Mouse (Mus musculus): Measurements from ENCODE around the gene Mea1. TPM values are rescaled to one million over a fixed set of nuclear protein-coding genes. Genes with fewer than 3 reads are reported as not detected.
A peak's percentile ranks its signal among the peaks of the same experiment; 100 is the strongest.

Gene Mea1
- total RNA-seq, 2 experiments from 2014 or later = 98.2 to 103 TPM

DNA sequence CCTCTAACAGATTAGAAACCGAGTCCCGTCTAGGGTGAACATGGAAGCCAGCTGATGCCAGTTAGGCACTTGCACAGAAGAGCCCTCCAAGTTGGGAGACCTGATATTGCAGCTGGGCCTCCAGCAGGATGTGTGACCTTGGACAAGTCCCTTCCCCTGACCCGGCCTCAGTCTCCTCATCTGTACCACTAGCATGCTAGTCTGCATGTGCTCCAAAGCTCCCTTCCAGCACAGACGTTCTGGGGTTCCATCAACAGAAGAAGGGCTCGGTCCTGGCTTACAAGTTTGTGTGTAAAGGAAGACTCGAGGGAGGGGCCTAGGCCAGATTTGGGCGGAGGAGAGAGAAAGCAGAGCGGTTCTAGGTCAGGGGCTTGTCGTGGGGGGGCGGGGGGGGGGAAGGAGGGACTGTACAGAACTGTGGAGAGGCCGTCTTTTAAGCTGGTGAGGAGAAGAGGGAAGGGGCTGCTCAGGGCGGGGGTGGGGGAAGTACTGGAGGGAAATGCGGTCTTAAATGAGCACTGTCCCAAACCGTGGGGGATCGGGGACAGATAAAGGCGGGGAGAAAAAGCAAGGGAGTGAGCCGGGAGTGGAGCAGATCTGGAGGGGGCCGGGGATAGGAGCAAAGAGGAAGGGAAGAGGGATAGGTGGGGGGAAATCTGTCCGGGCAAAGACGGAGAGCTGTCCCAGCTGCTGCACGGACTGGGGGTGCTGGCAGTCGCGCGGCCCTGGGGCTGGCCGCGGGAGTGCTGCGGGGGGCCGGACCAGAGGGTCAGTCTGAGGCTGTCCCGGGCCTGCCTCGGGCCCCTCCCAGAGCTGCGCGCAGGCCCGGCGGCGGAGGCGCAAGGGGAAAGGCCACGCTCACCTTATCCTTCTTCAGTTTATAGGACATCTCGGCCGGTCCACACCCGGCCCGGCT lies 25.6 kb downstream of the Mea1 start:
- DNase-seq (ENCODE audit: low spot score in 2 of 2) = no peak

DNA sequence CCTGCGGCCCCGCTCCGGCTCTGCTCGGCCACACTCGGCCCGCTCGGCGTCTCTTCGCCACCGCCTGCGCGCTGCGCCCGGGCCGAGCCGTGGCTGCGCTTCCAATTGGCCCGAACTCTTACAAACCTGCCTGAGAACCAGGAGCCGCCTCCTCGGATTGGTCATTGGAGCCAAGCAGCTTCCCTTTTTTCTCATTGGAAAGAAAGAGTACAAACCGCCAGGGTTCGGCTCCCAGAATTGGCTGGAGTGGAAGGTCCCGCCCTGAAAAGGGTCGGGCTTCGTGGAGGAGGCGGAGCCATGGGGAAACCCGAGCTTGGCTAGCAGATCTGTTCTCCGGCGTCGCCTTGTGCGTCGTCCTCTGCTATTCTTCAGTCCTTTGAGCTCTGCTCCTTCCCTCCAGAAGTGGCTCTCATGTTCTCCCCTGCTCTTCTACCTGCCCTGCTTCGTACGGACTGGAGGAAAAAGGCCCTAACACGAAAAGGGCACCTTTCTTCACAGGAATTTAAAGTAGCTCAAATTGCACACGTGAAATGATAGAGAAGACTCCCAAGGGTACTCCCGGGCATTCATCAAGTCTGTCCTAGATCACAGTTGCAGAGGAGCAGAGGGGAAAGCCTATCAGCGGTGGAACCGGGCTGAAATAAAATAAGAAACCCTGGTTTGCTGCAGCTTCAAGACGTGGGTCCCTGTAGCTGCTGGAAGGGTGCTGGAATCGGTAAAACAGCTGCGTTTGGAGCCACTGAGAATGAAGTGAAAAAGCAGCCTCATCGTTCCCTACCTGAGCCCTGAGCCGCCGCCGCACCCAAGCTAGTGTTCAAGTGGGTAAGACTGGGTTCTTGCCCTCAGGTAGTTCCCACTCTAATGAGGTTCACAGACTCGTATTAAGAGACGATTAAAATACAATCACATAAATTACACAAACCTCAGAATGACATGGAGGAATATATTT lies 26.6 kb downstream of the Mea1 start, which contains the start of gene Ppp2r5d:
Gene Ppp2r5d (minus strand): TSS at position 225 of the 949 bp plus-strand sequence.
- peak; percentile 92 to 99 for DNase-seq (ENCODE audit: low spot score in 2 of 2)

DNA sequence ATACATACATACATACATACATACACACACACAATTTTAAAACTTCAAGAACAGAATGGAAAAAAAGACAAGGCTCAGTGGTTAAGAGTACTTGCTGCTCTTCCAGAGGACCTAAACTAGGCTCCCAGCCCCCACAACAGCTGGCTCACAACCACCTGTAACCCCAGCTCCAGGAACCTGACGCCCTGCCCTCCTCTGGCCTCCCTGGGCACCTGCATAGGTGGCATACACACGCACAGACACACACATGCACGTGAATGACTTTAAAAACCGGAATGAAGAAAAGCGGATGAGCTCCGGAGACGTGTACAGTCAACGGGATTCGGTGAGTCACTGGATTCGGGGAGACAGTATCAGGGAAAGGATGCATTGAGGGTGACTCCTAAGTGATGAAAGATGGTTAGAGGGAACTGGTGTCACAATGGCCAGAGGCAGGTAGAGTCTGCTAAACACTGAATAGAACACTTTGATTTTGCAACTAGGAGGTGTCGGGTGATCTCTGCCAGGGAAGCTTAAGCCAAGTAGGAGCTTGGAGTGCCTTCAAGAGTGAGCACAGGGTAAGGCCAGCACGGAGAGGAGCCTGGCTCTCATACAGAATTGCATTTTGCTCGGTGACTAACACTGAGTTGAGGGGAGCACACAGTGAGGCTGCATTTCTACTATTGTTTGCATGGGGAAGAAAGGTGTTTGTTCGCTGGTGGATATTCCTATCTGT lies 27.9 kb downstream of the Mea1 start:
- no peak for DNase-seq (ENCODE audit: low spot score in 2 of 2)

DNA sequence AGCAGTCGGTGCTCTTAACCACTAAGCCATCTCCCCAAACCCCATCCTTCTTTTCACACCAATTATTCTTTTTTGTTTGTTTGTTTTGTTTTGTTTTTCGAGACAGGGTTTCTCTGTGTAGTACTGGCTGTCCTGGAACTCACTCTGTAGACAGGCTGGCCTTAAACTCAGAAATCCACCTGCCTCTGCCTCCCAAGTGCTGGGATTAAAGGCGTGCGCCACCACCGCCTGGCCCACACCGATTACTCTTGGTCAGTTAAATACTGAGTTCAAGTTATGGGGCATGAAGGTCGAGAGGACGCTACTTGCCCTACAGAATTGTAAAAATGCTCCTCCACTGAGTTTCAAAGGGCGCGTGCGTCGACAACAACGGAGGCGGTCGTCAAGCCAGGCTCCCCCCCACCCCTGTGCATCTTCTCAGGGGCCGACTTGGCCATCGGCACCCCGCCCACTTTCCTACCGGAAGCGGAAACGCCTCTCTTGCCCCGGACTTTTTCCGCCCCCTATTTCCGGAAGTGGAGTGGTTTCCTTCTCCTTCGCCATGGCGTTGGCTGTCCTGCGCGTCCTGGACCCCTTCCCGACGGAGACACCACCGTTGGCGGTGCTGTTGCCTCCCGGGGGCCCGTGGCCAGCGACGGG lies 32.5 kb downstream of the Mea1 start, which contains the start of gene Pex6:
Gene Pex6 (plus strand): TSS at position 505 of the 639 bp plus-strand sequence.
- DNase-seq (ENCODE audit: low spot score in 2 of 2) = peak; percentile 88 to 95

DNA sequence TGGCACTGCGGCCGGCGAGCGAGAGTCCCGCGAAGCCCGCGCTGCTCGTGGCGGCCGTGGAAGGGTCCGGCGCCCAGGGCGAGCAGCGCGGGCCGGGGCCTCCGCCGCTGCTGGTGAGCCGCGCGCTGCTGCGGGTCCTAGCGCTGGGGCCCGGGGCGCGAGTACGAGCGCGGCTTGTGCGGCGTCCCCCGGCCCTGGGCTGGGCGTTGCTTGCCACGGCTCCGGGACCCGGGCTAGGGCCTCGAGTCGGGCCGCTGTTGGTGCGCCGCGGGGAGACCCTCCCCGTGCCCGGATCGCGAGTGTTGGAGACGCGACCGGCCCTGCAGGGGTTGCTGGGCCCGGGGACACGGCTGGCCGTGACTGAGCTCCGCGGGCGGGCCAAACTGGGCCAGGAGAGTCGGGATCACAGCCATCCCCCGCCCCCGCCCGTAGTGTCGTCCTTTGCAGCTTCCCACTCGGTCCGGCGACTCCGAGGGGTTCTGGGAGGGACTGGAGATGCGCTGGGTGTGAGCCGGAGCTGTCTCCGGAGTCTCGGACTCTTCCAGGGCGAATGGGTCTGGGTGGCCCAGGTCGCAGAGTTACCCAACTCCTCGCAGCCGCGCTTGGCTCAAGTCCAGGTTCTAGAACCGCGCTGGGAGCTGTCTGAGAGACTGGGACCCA lies 33.1 kb downstream of the Mea1 start:
- no peak for DNase-seq (ENCODE audit: low spot score in 2 of 2)

DNA sequence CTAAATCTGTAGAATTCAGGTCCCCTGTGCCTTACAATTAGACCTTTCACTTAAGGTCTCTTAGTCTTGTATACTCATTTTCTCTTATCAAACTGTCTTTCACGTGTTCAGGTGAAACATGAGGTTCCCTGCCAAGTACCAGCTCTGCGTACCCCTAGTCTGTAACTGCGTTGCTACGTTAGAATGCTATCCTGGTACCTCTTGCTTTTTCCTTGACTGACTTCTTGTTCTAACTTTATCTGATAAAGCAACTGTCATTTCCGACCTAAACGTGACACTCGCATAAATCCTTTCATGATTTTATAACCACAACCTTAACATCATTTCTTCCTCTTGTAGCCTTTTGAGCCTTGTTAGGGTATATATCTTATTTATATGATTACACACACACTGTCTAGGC lies 33.8 kb downstream of the Mea1 start:
- DNase-seq (ENCODE audit: low spot score in 2 of 2) = no peak

DNA sequence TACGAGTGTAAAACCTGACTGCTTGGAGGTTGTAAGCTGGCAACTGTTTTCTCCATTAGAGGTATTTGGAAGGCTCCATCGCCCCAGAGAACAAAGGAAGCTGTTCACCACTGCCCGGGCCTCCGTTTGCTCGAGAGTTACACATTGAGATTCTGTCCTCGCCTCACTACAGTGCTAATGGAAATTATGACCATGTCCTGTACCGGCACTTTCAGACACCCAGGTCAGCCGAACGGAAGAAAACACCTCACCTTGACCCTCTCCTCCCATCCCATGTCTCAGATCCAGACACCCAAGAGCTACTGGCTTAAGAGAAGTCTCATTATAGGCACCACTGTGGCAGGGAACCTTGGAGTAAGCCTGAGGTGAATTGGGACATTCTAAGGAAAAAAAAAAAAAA lies 35.3 kb downstream of the Mea1 start:
- no peak for DNase-seq (ENCODE audit: low spot score in 2 of 2)

DNA sequence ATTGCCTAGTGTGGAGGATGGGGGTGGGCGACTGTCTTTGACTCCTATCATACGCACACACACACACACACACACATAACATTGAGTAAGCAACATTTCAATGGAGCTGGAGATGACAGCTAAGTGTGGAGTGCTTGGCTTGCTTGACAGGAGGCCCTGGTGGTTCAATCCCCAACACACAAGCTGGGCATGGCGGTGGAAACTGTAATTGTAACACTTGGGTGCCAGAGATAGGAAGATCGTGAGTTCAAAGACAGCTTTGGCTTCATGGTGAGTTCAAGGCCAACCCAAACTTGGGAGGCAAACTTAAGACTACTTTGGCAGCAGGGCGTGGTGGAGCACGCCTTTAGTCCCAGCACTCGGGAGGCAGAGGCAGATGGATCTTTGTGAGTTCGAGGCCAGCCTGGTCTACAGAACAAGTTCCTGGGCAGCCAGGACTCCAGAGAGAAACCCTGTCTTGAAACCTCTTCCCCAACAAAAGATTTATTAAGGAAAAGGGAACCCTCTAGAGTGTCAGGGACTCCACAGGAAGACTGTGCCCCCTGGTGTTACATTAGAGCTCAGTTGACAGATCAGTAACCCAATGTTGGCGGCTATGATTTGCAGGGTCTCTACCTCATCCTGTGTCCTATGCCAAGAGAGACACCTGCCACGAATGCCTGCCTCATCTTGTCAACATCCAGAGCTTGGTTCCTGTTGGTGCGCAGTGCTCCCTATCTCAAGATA lies 36.3 kb downstream of the Mea1 start:
- no peak for DNase-seq (ENCODE audit: low spot score in 2 of 2)

DNA sequence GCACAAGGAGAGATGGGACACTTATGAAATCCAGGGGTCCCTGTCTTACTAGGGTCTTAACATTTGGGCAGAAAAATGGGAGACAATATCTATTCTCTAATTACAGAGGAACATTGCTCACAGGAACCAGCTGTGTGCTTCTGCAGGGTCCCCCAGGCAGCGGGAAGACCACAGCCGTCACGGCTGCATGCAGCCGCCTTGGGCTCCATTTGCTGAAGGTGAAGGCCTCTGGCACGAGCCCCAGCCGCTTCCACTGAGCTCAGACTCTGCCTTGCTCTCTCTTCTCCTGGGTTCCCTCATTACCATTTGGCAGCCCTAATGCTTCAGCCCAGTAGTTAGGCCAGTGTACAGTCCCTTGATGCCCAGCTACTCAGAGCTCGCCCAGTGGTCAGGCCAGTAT lies 42.5 kb downstream of the Mea1 start:
- DNase-seq (ENCODE audit: low spot score in 2 of 2) = no peak

DNA sequence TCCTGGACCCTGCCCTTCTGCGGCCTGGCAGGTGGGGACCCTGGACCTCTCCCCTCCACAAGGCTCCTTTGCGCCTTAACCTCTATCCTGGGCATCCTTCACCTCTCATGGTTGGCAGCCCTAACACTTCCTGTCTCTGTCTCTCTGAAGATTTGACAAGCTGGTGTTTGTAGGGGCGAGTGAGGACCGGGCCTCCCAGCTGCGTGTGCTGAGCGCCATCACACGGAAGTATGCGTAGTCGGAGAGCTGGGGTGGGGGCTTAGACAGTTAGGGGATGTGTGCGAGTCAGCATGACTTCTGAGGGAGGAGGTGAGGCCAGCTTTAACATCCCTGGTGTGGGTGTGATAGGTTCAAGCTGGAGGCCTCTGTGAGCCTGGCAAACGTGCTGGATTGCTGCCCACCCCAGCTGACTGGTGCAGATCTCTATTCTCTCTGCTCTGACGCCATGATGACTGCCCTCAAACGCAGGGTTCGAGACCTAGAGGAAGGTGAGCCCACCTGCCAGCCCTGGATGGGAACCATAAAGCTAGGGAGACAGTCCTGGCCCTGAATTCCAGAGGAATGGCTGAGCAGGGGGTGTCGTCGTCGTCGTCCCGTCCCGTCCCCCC lies 46.0 kb downstream of the Mea1 start:
- no peak for DNase-seq (ENCODE audit: low spot score in 2 of 2)

DNA sequence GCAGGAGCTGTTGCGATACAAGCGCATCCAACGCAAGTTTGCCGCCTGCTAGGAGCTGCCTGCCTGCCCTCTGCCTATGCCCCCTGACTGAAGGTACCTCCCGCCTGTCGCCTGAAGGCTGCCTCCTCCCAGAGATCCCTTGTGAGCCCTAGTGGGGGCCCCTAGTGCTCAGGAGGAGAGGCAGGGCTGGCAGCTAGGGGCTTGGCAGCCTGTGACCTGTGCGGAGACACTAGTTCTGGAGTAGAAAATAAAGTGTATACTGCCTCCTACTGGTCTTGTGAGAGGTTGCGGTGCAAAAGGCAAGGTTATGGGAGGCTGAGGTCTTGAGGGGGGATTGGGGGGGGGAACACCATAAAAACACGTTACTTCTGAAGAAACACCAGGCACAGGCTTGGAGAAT lies 46.7 kb downstream of the Mea1 start:
- DNase-seq (ENCODE audit: low spot score in 2 of 2) = peak in 1 of 2 experiments; percentile 49

DNA sequence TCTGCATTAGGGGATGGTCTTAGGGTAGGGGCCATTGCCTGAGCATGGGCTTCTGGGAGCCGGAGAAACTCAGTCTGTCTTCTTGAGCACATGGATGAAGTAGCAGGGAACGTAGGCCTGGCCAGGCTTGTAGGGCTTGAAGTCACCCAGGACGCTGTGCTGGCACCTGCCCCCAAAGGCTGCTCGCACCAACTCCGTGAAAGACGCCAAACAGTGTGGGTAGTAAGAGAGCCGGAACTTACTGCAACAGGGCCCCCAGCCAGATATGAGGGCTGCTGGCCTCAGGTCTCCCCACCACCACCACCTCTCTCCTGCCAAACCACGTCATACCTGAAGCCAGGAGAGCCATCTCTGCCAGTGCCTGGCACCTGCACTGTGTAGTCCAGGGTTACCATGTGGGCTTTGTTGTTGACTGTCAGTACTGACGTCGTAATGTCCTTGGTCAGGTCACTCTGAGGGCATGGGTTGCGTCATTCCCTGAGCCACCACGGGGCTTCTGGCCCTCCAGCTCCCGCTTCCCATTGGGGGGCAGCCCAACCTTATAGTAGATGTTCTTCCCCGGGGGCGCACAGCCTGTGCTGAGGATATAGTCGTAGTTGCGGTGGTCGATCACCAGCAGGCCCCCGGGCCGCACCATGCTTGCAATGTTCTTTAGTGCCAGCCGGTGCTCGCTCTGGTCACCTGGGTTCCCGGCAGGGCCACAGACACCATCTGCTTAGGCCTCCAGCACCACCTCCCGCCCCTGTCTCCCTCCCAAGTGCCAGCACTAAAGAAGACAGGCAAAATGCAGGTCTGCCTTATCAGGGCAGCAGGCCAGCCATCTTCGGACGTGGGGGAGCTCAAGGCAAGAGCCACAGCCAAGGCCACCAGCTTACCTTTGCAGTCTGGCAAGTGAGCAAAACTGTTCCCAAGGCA lies 47.4 kb downstream of the Mea1 start:
- DNase-seq (ENCODE audit: low spot score in 2 of 2) = no peak

DNA sequence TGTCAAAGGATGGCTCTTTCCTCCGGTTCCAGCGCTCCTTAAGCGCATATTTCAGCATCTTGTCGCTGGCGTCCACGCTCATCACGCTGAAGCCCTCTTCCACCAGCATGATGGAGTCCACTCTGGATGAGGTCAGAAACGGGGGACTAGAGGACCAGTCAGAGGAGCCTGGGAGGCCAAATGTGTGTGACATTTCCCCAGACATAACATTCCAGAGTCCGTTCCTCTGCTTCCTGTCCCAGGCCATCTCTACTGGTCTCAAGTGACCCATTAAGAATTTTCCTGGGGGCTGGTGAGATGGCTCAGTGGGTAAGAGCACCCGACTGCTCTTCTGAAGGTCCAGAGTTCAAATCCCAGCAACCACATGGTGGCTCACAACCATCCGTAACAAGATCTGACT lies 48.7 kb downstream of the Mea1 start:
- DNase-seq (ENCODE audit: low spot score in 2 of 2) = no peak

DNA sequence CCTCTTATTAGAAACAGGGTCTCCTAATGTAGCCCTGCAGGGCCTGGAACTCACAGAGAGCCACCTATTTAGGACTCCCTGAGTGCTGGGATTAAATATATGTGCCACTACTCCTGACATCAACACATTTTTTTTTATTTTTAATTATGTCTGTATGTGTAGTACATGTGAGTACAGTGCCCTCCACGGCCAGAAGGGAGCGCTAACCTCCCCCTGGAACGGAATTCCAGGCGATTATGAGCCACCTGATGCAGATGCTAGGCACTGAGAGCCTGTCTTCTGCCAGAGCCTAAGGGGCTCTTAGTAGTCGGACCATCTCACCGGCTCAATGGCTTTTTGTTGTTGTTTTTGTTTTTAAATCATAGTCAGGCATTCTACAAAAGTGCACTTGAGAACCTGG lies 49.4 kb downstream of the Mea1 start:
- DNase-seq (ENCODE audit: low spot score in 2 of 2) = no peak

DNA sequence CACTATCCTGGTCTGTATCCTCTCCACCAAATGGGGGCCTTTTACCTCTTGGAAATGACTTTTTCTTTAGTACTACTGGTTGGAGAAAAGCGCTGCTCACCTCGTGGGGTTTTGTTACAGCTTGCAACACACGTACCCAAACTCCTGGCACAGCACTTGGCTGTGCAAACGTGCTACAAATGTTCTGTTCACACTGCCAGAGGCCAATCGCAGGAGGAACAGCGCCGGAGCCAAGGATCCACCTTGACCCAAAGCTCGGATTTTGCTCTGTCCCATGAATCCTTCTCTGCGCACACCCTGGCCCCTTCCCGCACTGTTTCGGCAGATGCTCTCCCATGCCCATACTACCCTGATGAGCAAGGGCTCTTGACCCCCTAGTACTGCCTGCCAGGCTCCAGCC lies 49.9 kb downstream of the Mea1 start:
- DNase-seq (ENCODE audit: low spot score in 2 of 2) = no peak

DNA sequence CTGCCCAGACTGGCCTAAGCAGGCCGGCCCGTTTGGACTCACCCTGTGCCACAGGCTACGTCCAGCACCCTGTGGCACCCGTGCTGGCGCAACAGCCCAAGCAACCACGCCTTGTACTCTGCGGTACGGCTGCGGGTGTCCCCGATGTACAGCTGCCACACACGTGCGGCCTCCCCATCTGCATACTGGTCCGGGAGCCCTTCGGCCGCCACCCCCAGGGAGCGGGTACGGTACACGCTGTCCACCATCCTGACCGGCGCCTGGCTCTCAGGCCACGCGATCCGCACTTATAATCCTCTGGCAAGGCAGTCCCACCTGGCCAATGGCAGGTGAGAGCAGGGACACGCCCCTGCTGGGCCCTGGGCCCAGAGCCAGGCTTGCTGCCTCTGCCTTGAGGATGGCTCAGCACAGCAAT lies 50.3 kb downstream of the Mea1 start, which contains the start of gene Gnmt:
Gene Gnmt (minus strand): TSS at position 265 of the 415 bp plus-strand sequence.
- no peak for DNase-seq (ENCODE audit: low spot score in 2 of 2)

All from layer of hippocampus, postnatal 14 days (tissue).